Comparison of ENCODE assay signal across 5 mouse cellular contexts in genomic region chr16:35270945-35271344, GRCm38 (mm10).
"Had no signal": no experiment of that assay in that cellular context is flagged by ENCODE, and none has a peak within 500 bp of the region (broad histone marks: within the 10 kb centered on the region; RNA-seq: fewer than 3 reads in every experiment).

No protein-coding gene starts in this region.

- H3K4me2 ChIP-seq: limb, embryonic 12.5 days; liver, embryonic 13.5 days had no signal

- H3K27ac ChIP-seq: layer of hippocampus, adult 2 months; limb, embryonic 12.5 days; liver, embryonic 13.5 days; stomach, postnatal 0 days had no signal

- H3K4me3 ChIP-seq: layer of hippocampus, adult 2 months; limb, embryonic 12.5 days; liver, embryonic 13.5 days had no signal

- H3K9ac ChIP-seq: limb, embryonic 12.5 days; liver, embryonic 13.5 days; liver, postnatal 0 days had no signal

- H3K4me1 ChIP-seq: liver, embryonic 13.5 days had no signal

- H3K36me3 ChIP-seq: limb, embryonic 12.5 days; liver, embryonic 13.5 days had no signal

- H3K9me3 ChIP-seq: limb, embryonic 12.5 days; liver, embryonic 13.5 days had no signal

- ATAC-seq: liver, postnatal 0 days had no signal
